Comparison of ENCODE assay signal across 11 mouse cellular contexts in genomic region chr6:134171906-134172728, GRCm38 (mm10).
DNase-seq lines count a peak whose midpoint lies in the region; ATAC-seq and TF ChIP-seq lines count a peak whose summit lies in the region.
"Had no signal": no experiment of that assay in that cellular context is flagged by ENCODE, and none has a peak within 500 bp of the region (broad histone marks: within the 10 kb centered on the region; RNA-seq: fewer than 3 reads in every experiment).

No protein-coding gene starts in this region.

- 0 out of 2 replicates have a peak, but pooled peaks cover 3% of the 10 kb centered on the region for H3K4me1 ChIP-seq in forebrain, postnatal 0 days (ENCODE audit: insufficient read depth)
- peaks cover 6% of the 10 kb centered on the region for H3K4me1 ChIP-seq in forebrain, embryonic 16.5 days (replicated peaks; ENCODE audit: control insufficient read depth, insufficient read depth, low read length)
- H3K4me1 ChIP-seq in thymus, adult 2 months (replicated peaks; ENCODE audit: control insufficient read depth, insufficient read depth, low read length), result peaks cover 41% of the 10 kb centered on the region
- H3K4me1 ChIP-seq in midbrain, postnatal 0 days (ENCODE audit: insufficient read depth, low read length), result no peaks in the 10 kb centered on the region

- H3K27me3 ChIP-seq in forebrain, postnatal 0 days (ENCODE audit: insufficient read depth, low read length), result no peaks in the 10 kb centered on the region
- no peaks in the 10 kb centered on the region for H3K27me3 ChIP-seq in forebrain, embryonic 16.5 days (replicated peaks; ENCODE audit: control insufficient read depth, insufficient read depth, low read length)
- no peaks in the 10 kb centered on the region for H3K27me3 ChIP-seq in thymus, adult 2 months (ENCODE audit: control insufficient read depth, insufficient read depth, low read length)
- no peaks in the 10 kb centered on the region for H3K27me3 ChIP-seq in midbrain, postnatal 0 days (ENCODE audit: insufficient read depth, low read length)
- H3K27me3 ChIP-seq: embryonic facial prominence, embryonic 12.5 days had no signal

- ATAC-seq in forebrain, postnatal 0 days, result peak; percentile 66
- ATAC-seq in forebrain, embryonic 16.5 days, result no peak
- ATAC-seq in erythroblast, adult 5-6 weeks (replicated peaks; ENCODE audit: low FRiP score, poor library complexity, severe bottlenecking), result no peak
- ATAC-seq in midbrain, postnatal 0 days (ENCODE audit: low FRiP score), result no peak
- ATAC-seq: hindbrain, postnatal 0 days had no signal

- H3K9me3 ChIP-seq in forebrain, postnatal 0 days (ENCODE audit: low read length), result no peaks in the 10 kb centered on the region
- no peaks in the 10 kb centered on the region for H3K9me3 ChIP-seq in forebrain, embryonic 16.5 days (ENCODE audit: control insufficient read depth, low read length)
- H3K9me3 ChIP-seq in midbrain, postnatal 0 days (ENCODE audit: low read length), result no peaks in the 10 kb centered on the region
- H3K9me3 ChIP-seq: embryonic facial prominence, embryonic 12.5 days had no signal

- no peak overlapping the region for H3K4me3 ChIP-seq in forebrain, postnatal 0 days (ENCODE audit: low read depth, low read length)
- no peak overlapping the region for H3K4me3 ChIP-seq in forebrain, embryonic 16.5 days (replicated peaks; ENCODE audit: low read length)
- H3K4me3 ChIP-seq in thymus, adult 2 months (ENCODE audit: control insufficient read depth, insufficient read depth, low read length), result no peak overlapping the region
- H3K4me3 ChIP-seq in midbrain, postnatal 0 days (ENCODE audit: low read depth, low read length), result no peak overlapping the region
- H3K4me3 ChIP-seq: embryonic facial prominence, embryonic 12.5 days had no signal

- DNase-seq in forebrain, postnatal 0 days, result peak; percentile 46
- no peak for DNase-seq in thymus, adult 2 months
- no peak for DNase-seq in thymus, postnatal 36 days
- DNase-seq in left cerebral cortex, postnatal 14 days (ENCODE audit: low spot score in 2 of 2), result peak; percentile 59 to 75
- DNase-seq in cerebellum, adult 11 months, result no peak
- no peak for DNase-seq in midbrain, postnatal 0 days (ENCODE audit: low spot score)
- DNase-seq: lung, embryonic 14.5 days had no signal

- no peak overlapping the region for H3K9ac ChIP-seq in forebrain, postnatal 0 days
- H3K9ac ChIP-seq in forebrain, embryonic 16.5 days (replicated peaks; ENCODE audit: low read depth, low read length), result no peak overlapping the region
- H3K9ac ChIP-seq in midbrain, postnatal 0 days (replicated peaks; ENCODE audit: low read length, poor library complexity, severe bottlenecking), result no peak overlapping the region
- H3K9ac ChIP-seq: embryonic facial prominence, embryonic 12.5 days; lung, embryonic 14.5 days had no signal

- intact Hi-C loops in left cerebral cortex, postnatal 14 days (cut with DNase I), result loop anchor here (5.0 kb wide), 1 partner anchor 45 kb away; no protein-coding TSS in a partner anchor

- TF ChIP-seq POLR2A in thymus, adult 2 months (IDR thresholded peaks at IDR 0.05; ENCODE audit: control insufficient read depth, extremely low read depth, insufficient read depth, low read length, poor library complexity), result no peak

- 68% methylated on average over 17 of the region's 17 CpGs for WGBS in forebrain, postnatal 0 days
- 77% methylated on average over 17 of the region's 17 CpGs for WGBS in forebrain, embryonic 16.5 days
- 87% methylated on average over 17 of the region's 17 CpGs for WGBS in thymus, adult 2 months
- 89% methylated on average over 17 of the region's 17 CpGs for WGBS in midbrain, postnatal 0 days

- no peaks in the 10 kb centered on the region for H3K36me3 ChIP-seq in forebrain, postnatal 0 days (ENCODE audit: insufficient read depth)
- no peaks in the 10 kb centered on the region for H3K36me3 ChIP-seq in forebrain, embryonic 16.5 days (ENCODE audit: control insufficient read depth, insufficient read depth)
- H3K36me3 ChIP-seq in thymus, adult 2 months (ENCODE audit: control insufficient read depth, insufficient read depth, low read length), result no peaks in the 10 kb centered on the region
- H3K36me3 ChIP-seq in midbrain, postnatal 0 days (ENCODE audit: insufficient read depth, low read length), result no peaks in the 10 kb centered on the region
- H3K36me3 ChIP-seq: embryonic facial prominence, embryonic 12.5 days had no signal

- no peak overlapping the region for H3K27ac ChIP-seq in forebrain, postnatal 0 days (ENCODE audit: low read depth, low read length)
- no peak overlapping the region for H3K27ac ChIP-seq in forebrain, embryonic 16.5 days (ENCODE audit: low read length)
- peak overlapping the region; percentile 26; the same call in 1 of the 2 replicates for H3K27ac ChIP-seq in thymus, adult 2 months (ENCODE audit: control insufficient read depth, insufficient read depth, low read length)
- no peak overlapping the region for H3K27ac ChIP-seq in midbrain, postnatal 0 days (ENCODE audit: low read depth, low read length)
- H3K27ac ChIP-seq: embryonic facial prominence, embryonic 12.5 days; hindbrain, postnatal 0 days had no signal

- no peak for TF ChIP-seq CTCF in forebrain, postnatal 0 days (IDR thresholded peaks at IDR 0.05; ENCODE audit: low read depth)
- TF ChIP-seq CTCF in thymus, adult 2 months (IDR thresholded peaks at IDR 0.05; ENCODE audit: borderline replicate concordance, control insufficient read depth, extremely low read depth, insufficient read depth, low read length, poor library complexity), result no peak
- no peak for TF ChIP-seq CTCF in midbrain, postnatal 0 days (IDR thresholded peaks at IDR 0.05)

- H3K4me2 ChIP-seq in forebrain, postnatal 0 days (ENCODE audit: low read depth), result no peak overlapping the region
- no peak overlapping the region for H3K4me2 ChIP-seq in forebrain, embryonic 16.5 days (ENCODE audit: low read length)
- no peak overlapping the region for H3K4me2 ChIP-seq in midbrain, postnatal 0 days (ENCODE audit: low read depth, low read length, poor library complexity, severe bottlenecking)
- H3K4me2 ChIP-seq: embryonic facial prominence, embryonic 12.5 days; lung, embryonic 14.5 days had no signal

Comparison
In these comparisons a context has a peak if more than half of its experiments do, and no peak if none do; other contexts are left out.
1. DNase-seq: peak in forebrain, postnatal 0 days (single experiment) and left cerebral cortex, postnatal 14 days (2 of 2); none in thymus, adult 2 months (single experiment), thymus, postnatal 36 days (0 of 2), cerebellum, adult 11 months (single experiment) and midbrain, postnatal 0 days (single experiment).